Mouse (Mus musculus): ENCODE data around the gene Gtf2f2. TPM values are rescaled to one million over a fixed set of nuclear protein-coding genes. Genes with fewer than 3 reads are reported as not detected.

Gtf2f2 gene
- 10 to 100 TPM; 17.1 to 17.4 TPM for total RNA-seq (2023)

DNA sequence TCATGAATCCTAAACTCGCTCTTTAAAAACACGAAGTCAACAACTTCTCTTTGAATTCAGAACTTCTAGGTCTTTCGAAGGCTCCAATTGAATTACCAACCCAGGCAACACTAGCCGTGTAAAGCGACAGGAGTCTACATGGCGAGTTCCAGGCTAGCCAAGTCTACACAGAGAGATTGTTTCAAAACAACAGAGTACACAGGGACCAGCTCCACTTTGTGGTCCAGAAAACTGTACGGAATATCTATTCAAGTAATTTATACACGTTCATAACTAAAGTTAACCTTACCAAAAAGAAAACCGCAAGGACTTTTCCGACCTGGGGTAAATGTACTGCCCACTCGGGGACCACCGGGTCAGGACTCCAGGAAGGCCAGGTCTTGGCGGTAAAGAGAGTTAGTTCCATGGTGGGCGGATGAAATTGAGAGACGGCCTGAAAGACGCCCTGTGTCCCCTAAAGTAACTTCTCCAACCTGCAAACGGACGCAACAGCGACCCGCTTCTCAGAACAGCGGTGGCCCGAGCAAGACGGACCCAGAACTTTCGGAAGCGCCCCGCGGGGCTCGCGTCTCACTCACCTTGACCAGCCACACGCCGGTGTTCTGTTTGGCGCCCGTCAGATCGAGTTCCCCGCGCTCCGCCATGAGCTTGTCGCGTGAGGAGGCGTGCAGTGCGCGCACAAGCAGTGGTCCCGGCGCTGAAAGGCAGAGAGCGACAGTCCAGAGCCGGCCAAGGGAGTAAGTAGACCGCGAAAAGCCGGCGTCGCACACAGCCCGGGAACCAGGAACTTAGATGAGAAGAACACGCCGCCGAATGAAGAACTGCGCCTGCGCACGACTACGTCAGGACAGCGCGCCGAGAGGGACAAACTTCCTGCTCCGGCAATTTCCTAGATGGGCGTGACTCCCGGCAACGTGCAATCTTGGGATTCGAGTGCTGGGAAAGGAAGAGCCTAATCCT is at the start of gene Gtf2f2:
Gene Gtf2f2 (minus strand): TSS at position 764 of the 960 bp plus-strand sequence.

DNA sequence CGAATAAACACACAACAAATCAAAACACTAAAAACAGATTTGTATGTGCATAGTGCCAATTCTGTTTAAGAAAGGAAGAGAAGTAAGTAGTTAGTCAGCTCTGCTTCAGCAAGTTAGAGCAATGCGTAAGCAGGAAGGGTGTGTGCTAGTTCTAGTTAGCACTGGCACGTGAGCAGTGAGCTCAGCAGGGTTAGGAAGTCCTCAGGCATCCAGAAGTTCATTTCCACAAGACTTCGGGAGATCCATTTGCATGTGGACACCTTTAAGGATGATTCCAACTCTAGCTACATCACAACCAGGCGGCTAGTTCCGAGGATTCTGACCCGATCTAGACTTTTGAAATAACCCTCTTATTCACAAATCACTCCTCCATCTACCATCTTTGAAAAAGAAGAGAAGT is 55.9 kb downstream of the Gtf2f2 start, which contains the start of gene Kctd4:
Gene Kctd4 (plus strand): TSS at position 244 of the 400 bp plus-strand sequence.

Other genes starting within 250 kb of the Gtf2f2 start
- gene Slc25a30, start 223.8 kb downstream of the Gtf2f2 start, total RNA-seq (2023), result 10 to 100 TPM; 16.6 to 19.1 TPM
- 1,000 to 10,000 TPM; 2,215 to 2,340 TPM for gene Tpt1, start 165.8 kb downstream of the Gtf2f2 start, total RNA-seq (2023)
- not detected for gene Kctd4, start 55.9 kb downstream of the Gtf2f2 start, total RNA-seq (2023)
- 10 to 100 TPM; 11.7 to 13.8 TPM for gene Gpalpp1, start 99.9 kb upstream of the Gtf2f2 start, total RNA-seq (2023)
- gene Nufip1, start 100.0 kb upstream of the Gtf2f2 start, total RNA-seq (2023), result 1 to 10 TPM; 4.1 to 7.0 TPM